Mouse (Mus musculus) midbrain, embryonic 15.5 days (tissue): ENCODE measurements around the gene Procr. TPM values are rescaled to one million over a fixed set of nuclear protein-coding genes. Genes with fewer than 3 reads are reported as not detected.

ENCODE experiments used
- ATAC-seq: fragments of 200-750 bp; cut with Nextera tagmentation; replicated peaks from 2 replicates; pipeline ENCODE4 v1.8.0; 2017; ENCODE audit warnings: moderate TSS enrichment
- H3K27ac ChIP-seq: fragments of 300-500 bp; sonication (generic); 2 replicates; pipeline ENCODE4 v1.5.1; 2015; ENCODE audit warnings: mild to moderate bottlenecking, inconsistent platforms
- H3K27me3 ChIP-seq: fragments of 300-500 bp; sonication (generic); replicated peaks from 2 replicates; pipeline ENCODE4 v1.6.1; 2015; ENCODE audit warnings: inconsistent platforms
- H3K36me3 ChIP-seq: fragments of 300-500 bp; sonication (generic); replicated peaks from 2 replicates; pipeline ENCODE4 v1.6.1; 2015; ENCODE audit warnings: inconsistent platforms
- H3K4me1 ChIP-seq: fragments of 300-500 bp; sonication (generic); 2 replicates; pipeline ENCODE4 v1.6.1; 2015; ENCODE audit warnings: inconsistent platforms
- H3K4me2 ChIP-seq: fragments of 300-500 bp; sonication (generic); 2 replicates; pipeline ENCODE4 v1.6.1; 2015; ENCODE audit warnings: inconsistent platforms, mild to moderate bottlenecking, moderate library complexity
- H3K4me3 ChIP-seq: fragments of 300-500 bp; sonication (generic); 2 replicates; pipeline ENCODE4 v1.5.1; 2015; ENCODE audit warnings: mild to moderate bottlenecking, inconsistent platforms
- H3K9ac ChIP-seq: fragments of 300-500 bp; sonication (generic); 2 replicates; pipeline ENCODE4 v1.6.1; 2015; ENCODE audit warnings: mild to moderate bottlenecking, inconsistent platforms
- H3K9me3 ChIP-seq: fragments of 300-500 bp; sonication (generic); 2 replicates; pipeline ENCODE4 v1.6.1; 2016; ENCODE audit warnings: inconsistent platforms
- WGBS: fragments of 180-500 bp; shearing (Covaris S2); methylation state at CpG from one replicate; pipeline ENCODE4 v1.1.7; 2015; ENCODE audit warnings: mixed read lengths; 5-methylcytosine and 5-hydroxymethylcytosine counted together
- polyA plus RNA-seq: library from polyadenylated mRNA; unstranded; fragments of >200 nt; fragmentation: Nextera tagmentation; extraction: Ambion mirVana; gene quantifications from 2 replicates; pipeline ENCODE4 v1.2.1, GENCODE M21; 2015

Gene Procr
- polyA plus RNA-seq, 1 experiment from 2014 or later: 2.3 TPM

DNA sequence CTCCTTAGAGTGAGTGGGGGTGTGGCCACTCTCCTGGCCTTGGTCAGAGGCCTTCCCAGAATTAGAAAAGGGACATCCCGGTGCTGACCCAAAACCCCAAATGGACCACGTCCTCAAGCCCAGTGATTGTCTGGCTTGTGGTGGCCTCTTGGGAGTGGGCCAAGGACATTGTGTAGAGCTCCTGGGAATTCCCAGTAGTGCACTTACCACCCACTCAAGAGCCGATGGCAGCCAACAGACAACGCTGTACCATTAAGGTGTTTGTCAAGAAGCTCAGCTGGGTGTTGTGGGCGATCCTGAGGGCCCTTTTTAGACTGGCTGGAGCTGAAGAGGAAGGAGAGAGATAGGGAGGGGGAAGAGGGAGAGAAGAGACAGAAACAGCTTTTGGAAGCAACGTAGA, 33.6 kb downstream of the Procr start:
- Histone ChIP-seq H3K4me3 (no peak overlapping the region), H3K9me3 (no peaks in the 10 kb centered on the region), H3K27ac (no peak overlapping the region), H3K9ac (no peak overlapping the region), H3K36me3 (no peaks in the 10 kb centered on the region), H3K27me3 (no peaks in the 10 kb centered on the region), H3K4me2 (no peak overlapping the region), H3K4me1 (0 out of 2 replicates have a peak, but pooled peaks cover 2% of the 10 kb centered on the region)
- no peak for ATAC-seq
- 74% methylated on average over 6 of the region's 6 CpGs for WGBS

DNA sequence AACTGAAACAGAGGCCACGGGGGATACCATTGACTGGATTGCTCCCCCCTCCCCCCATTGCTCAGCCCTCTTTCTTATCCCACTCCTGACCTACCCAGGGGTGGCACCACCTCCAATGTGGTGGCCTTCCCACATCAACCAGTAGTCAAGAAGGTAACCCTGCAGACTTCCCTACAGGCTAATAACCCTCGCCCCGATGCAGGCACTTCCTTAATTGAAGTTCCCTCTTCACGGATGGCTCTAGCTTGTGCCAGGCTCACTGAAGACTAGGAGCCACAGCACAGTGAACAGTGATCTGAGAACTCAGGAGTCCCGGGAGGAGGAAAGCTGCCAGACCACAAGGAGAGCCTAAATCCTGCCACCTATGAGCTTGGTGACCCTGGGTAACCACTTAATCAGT, 36.0 kb downstream of the Procr start:
- ATAC-seq: no peak
- Histone ChIP-seq H3K36me3 (no peaks in the 10 kb centered on the region), H3K27me3 (no peaks in the 10 kb centered on the region), H3K4me3 (no peak overlapping the region), H3K9ac (no peak overlapping the region), H3K4me2 (no peak overlapping the region), H3K27ac (no peak overlapping the region), H3K4me1 (no peaks in the 10 kb centered on the region), H3K9me3 (no peaks in the 10 kb centered on the region)
- WGBS: 77% methylated on average over 5 of the region's 5 CpGs

DNA sequence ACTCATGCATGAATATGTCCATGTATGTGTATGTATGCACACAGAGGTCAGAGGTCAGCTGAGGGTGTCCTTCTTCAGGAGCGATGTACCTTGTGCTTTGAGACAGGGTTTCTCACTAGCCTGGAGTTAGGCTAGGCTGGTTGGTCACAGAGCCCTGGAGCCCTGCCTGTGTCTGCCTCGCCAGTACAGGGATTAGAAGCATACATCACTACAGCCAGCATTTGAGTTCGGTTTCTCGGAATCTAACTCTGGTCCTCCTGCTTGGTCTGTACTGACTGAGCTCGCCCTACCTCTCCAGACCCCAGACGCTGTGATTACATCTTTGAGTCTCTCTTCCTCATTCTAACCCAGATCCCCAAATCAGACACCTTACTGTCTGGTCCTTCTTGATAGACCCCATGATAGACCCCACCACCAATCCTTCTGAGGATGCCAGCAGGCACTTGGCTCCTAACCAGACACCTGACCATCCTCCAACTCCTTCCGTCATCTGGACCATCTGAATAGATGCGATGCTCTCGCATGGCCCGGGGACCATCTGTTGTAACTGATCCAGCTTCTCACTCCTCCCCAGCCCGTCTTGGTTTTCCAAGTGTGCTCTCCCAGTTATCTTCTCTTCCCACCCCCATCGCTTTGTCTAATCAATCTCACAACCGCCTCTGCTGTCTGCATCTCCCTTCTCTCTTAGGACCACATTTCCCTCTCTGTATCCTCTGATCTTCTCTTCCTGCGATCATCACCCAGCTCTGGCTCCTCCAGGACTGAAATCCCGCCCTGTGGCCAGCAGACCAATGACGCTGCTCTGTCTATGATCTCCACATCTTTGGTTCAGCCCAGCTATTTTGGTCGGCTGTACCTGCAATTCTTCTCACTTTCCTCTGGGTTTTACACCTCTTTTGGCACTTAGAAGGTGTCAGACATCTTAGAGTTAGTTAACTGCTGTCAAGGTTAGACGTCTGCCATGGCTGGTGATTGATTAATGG, 37.3 kb downstream of the Procr start:
- 81% methylated on average over 18 of the region's 18 CpGs for WGBS
- no peak overlapping the region for H3K4me2 ChIP-seq
- no peaks in the 10 kb centered on the region for H3K4me1 ChIP-seq
- H3K4me3 ChIP-seq: no peak overlapping the region
- no peaks in the 10 kb centered on the region for H3K36me3 ChIP-seq
- H3K9me3 ChIP-seq: no peaks in the 10 kb centered on the region
- H3K9ac ChIP-seq: no peak overlapping the region
- no peak overlapping the region for H3K27ac ChIP-seq
- ATAC-seq: no peak
- no peaks in the 10 kb centered on the region for H3K27me3 ChIP-seq

DNA sequence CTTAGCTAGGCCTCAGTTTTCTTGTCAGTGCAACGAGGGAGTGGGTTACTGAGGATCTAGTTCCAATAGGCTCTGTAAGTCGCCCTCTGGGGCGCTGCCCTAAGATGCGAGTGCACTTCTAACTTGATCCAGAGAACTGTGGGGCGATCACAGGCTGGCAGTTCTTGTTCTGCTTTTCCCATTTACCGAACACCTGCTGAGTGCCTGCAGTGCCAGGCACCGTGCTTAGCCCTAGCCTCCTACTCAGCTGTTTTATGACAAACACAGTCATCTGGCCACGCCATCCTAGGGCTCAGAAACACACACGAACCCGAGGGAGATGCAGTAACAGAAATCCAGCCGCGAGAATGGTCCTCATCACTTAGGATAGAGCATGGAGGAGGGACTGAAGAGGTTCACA, 42.0 kb downstream of the Procr start:
- Histone ChIP-seq H3K9me3 (no peaks in the 10 kb centered on the region), H3K4me3 (no peak overlapping the region), H3K27ac (no peak overlapping the region), H3K4me2 (no peak overlapping the region), H3K36me3 (0 out of 2 replicates have a peak, but pooled peaks cover 5% of the 10 kb centered on the region), H3K4me1 (no peaks in the 10 kb centered on the region), H3K27me3 (no peaks in the 10 kb centered on the region), H3K9ac (no peak overlapping the region)
- ATAC-seq: no peak
- WGBS: 30% methylated on average over 12 of the region's 12 CpGs

DNA sequence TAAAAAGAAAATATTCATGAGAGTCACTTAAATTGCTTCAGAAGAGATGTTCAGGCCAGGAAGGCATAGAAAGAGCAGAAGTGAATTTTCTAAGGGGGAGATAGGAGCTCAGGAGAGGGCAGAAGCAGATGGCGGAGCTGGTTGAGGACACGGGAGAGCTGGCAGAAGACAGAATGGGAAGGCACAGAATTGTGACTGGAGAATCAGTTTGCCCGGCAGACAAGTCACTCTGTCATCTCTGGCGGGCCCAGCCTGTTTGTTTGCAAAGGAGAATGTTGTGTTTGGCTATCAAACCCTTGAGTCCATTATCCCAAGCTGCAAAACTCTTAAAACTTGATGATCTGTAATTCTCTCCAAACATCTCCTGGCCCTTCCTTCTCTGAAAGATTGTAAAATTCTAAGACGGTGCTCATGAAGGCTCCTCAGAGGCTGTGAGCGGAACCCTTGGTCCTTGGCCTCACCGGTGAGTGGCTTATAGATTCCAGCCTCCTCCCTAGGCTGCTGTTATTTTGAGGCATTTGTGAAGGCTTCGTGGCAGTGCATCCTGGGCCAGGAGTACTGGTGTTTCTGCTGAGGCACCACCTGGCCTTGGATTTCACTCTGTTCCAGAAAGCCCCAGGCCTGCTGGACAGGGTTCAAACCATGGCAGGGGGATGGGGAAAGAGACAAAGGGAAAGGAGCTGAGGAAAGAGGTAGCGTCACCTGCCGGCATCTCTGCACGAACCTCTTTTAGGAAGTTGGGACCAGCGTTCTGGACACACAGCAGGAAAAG, 43.9 kb downstream of the Procr start:
- WGBS: 89% methylated on average over 12 of the region's 12 CpGs
- H3K27me3 ChIP-seq: no peaks in the 10 kb centered on the region
- H3K9ac ChIP-seq: no peak overlapping the region
- H3K9me3 ChIP-seq: no peaks in the 10 kb centered on the region
- no peak for ATAC-seq
- peaks cover 20% of the 10 kb centered on the region for H3K36me3 ChIP-seq
- H3K4me1 ChIP-seq: no peaks in the 10 kb centered on the region
- H3K4me2 ChIP-seq: no peak overlapping the region
- H3K4me3 ChIP-seq: no peak overlapping the region
- no peak overlapping the region for H3K27ac ChIP-seq

DNA sequence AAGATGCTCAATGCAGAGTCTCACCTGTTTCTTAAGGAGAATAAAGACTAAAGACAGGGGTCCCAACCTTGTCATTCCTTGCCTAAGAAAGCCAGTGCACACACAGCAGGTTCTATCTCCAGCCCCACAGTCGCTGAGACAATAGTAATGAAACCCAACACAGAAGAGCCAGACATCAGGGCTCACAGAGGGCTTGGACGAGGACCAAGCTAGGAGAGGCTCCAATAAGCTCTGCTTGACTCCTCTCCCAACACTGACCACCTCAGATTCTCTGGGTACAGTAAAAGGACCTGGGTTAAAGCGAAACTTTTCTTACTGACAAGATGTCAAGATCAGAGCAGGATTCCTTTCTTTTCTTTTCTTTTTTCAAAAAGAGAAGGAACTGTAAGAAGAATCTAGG, 47.7 kb downstream of the Procr start:
- H3K4me2 ChIP-seq: no peak overlapping the region
- H3K9me3 ChIP-seq: no peaks in the 10 kb centered on the region
- no peak overlapping the region for H3K4me3 ChIP-seq
- H3K36me3 ChIP-seq: peaks cover 41% of the 10 kb centered on the region
- H3K9ac ChIP-seq: no peak overlapping the region
- no peaks in the 10 kb centered on the region for H3K4me1 ChIP-seq
- 65% methylated on average over 3 of the region's 3 CpGs for WGBS
- ATAC-seq: no peak
- H3K27ac ChIP-seq: no peak overlapping the region
- H3K27me3 ChIP-seq: no peaks in the 10 kb centered on the region

DNA sequence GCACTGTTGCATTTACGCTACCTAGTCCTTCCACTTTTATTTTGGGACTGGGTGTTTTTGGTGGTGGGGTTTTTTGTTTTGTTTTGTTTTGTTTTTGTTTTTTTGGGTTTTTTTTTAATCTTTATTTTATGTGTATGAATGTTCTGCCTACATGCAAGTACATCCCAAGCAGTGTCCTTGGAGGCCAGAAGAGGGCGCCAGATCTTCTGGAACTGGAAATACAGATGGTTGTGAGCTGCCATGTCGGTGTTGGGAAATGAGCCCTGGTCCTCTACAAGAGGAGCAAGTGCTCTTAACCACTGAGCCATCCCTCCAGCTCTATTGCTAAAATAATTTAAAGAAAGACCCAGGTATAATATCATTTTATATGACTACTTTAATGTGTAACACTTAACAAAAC, 51.8 kb downstream of the Procr start:
- no peak overlapping the region for H3K4me2 ChIP-seq
- WGBS: 56% methylated on average over 3 of the region's 3 CpGs
- no peak overlapping the region for H3K27ac ChIP-seq
- ATAC-seq: no peak
- no peaks in the 10 kb centered on the region for H3K4me1 ChIP-seq
- H3K9me3 ChIP-seq: no peaks in the 10 kb centered on the region
- H3K36me3 ChIP-seq: peaks cover 36% of the 10 kb centered on the region
- no peak overlapping the region for H3K4me3 ChIP-seq
- H3K9ac ChIP-seq: no peak overlapping the region
- H3K27me3 ChIP-seq: no peaks in the 10 kb centered on the region

DNA sequence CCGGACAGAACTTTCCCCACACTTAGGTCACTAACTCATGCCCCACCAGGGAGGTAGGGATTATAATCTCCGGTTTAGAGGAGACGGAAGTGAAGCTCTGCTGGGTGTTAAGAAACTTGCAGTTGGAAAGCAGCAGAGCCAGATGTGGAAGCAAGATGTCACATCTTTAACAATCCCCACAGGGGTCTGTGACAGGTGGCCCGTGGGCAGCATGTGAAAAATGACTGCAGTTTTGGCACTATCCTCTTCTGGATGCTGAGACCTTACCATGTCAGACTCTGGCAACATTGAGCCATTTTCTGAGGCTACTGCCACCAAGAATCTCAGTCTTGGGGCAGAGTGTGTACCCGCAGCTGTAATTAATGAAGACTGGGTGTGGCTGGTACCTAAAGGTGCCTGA, 53.1 kb downstream of the Procr start:
- no peak overlapping the region for H3K9ac ChIP-seq
- H3K36me3 ChIP-seq: peaks cover 27% of the 10 kb centered on the region
- H3K4me3 ChIP-seq: no peak overlapping the region
- no peak overlapping the region for H3K27ac ChIP-seq
- no peaks in the 10 kb centered on the region for H3K9me3 ChIP-seq
- H3K27me3 ChIP-seq: no peaks in the 10 kb centered on the region
- H3K4me1 ChIP-seq: no peaks in the 10 kb centered on the region
- WGBS: 74% methylated on average over 5 of the region's 5 CpGs
- no peak overlapping the region for H3K4me2 ChIP-seq
- ATAC-seq: no peak

Other genes with a start within 250 kb of the Procr start
- gene Acss2, start 233.2 kb upstream of the Procr start, polyA plus RNA-seq: 28.0 and 28.9 TPM in 2 replicates
- gene Ggt7, start 232.9 kb upstream of the Procr start, polyA plus RNA-seq: 79.4 and 81.0 TPM in 2 replicates
- 15.3 and 16.3 TPM in 2 replicates for gene Gss, start 158.3 kb upstream of the Procr start, polyA plus RNA-seq
- gene Myh7b, start 139.9 kb upstream of the Procr start, polyA plus RNA-seq: 0.64 and 1.2 TPM in 2 replicates
- 165 and 166 TPM in 2 replicates for gene Trpc4ap, start 58.7 kb upstream of the Procr start, polyA plus RNA-seq
- gene Edem2, start 21.6 kb upstream of the Procr start, polyA plus RNA-seq: 51.0 and 52.7 TPM in 2 replicates
- gene Gm17581, start 15.3 kb upstream of the Procr start, polyA plus RNA-seq: not detected in 2 replicates
- 19.3 and 21.6 TPM in 2 replicates for gene Mmp24, start 24.2 kb downstream of the Procr start, polyA plus RNA-seq
- gene BC029722, start 68.3 kb downstream of the Procr start, polyA plus RNA-seq: 39.5 and 40.2 TPM in 2 replicates
- gene Eif6, start 75.8 kb downstream of the Procr start, polyA plus RNA-seq: 140 and 156 TPM in 2 replicates
- gene Fam83c, start 83.7 kb downstream of the Procr start, polyA plus RNA-seq: 0.54 and 0.60 TPM in 2 replicates
- gene Uqcc1, start 179.2 kb downstream of the Procr start, polyA plus RNA-seq: 63.6 and 68.8 TPM in 2 replicates
- gene Gm15557, start 189.6 kb downstream of the Procr start, polyA plus RNA-seq: not detected in 2 replicates
- 0.95 and 1.7 TPM in 2 replicates for gene Gdf5, start 194.2 kb downstream of the Procr start, polyA plus RNA-seq
- 17.1 and 19.2 TPM in 2 replicates for gene Cep250, start 205.3 kb downstream of the Procr start, polyA plus RNA-seq